Mouse (Mus musculus) ES-Bruce4 (cell line): ENCODE results near the gene Susd4.

Experiments used
- CTCF ChIP-seq: IDR thresholded peaks from one replicate; pipeline ENCODE4 v1.8.1; 2011; ENCODE audit warnings: low read depth, low read length
- EP300 ChIP-seq: IDR thresholded peaks from 2 replicates; pipeline ENCODE4 v1.6.1; 2011; ENCODE audit warnings: low read depth, low read length; ENCODE audit not compliant: insufficient read depth
- POLR2A ChIP-seq: IDR thresholded peaks from one replicate; pipeline ENCODE4 v1.8.1; 2011; ENCODE audit warnings: low read length; ENCODE audit not compliant: insufficient read depth

DNA sequence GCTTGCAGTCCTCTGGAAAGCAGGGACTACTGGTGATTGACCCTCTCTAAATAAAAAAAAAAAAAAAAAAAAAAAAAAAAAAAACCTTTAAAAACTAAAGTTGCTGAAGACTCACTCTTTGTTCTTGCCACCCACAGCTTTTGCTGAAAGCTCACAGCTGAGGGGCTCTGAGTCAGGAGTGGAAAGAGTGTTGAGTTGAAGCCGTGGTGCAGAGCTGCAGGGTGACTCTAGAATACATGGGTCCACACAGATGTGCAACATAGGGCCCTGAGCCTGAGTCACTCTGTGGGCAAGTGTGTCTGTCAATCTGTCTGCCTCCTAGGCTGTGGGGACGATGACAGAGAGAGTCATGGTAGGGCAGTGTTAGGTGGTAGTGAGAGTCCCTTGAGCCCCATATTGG is 119.0 kb downstream of the Susd4 start:
- TF ChIP-seq POLR2A (no peak), CTCF (no peak), EP300 (no peak)
